Mouse (Mus musculus): Measurements from ENCODE around the gene 1700018B08Rik. TPM values are rescaled to one million over a fixed set of nuclear protein-coding genes. Genes with fewer than 3 reads are reported as not detected.
A peak's percentile ranks its signal among the peaks of the same experiment; 100 is the strongest.

The 1700018B08Rik gene
- polyA plus RNA-seq, 1 experiment: not detected

- DNase-seq (ENCODE audit: extremely low spot score in 1 of 2, low spot score in 1 of 2): no peak
These were observed 18.9 kb downstream of the 1700018B08Rik start for GRCm38 (mm10) chr8:121525111-121525818.

- DNase-seq (ENCODE audit: extremely low spot score in 1 of 2, low spot score in 1 of 2): peak; percentile 21 to 92
These were observed 30.7 kb downstream of the 1700018B08Rik start for GRCm38 (mm10) chr8:121513429-121513828.

DNA sequence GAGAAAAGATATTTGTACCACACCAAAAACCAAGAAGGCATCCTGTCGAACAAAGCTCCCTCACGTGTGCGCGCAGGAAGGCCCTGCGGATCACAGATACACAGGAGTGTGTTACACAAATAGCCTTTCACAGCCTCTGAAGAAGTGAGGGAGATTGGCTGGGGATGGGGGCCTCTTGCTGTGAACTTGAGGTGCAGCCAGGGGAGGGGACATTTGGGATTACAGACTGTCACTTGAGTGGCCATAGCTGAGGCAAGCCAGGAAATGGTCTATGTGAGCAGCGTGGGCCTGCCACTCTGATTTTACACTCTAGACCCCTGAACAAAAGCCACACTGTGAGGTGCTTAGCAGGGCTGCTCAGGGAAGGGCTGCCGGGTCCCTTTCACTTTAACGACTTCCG lies 32.4 kb downstream of the 1700018B08Rik start:
- no peak for DNase-seq (ENCODE audit: extremely low spot score in 1 of 2, low spot score in 1 of 2)

- no peak for DNase-seq (ENCODE audit: extremely low spot score in 1 of 2, low spot score in 1 of 2)
These were observed 46.5 kb downstream of the 1700018B08Rik start for GRCm38 (mm10) chr8:121497621-121498020.

- peak in 1 of 2 experiments; percentile 1 for DNase-seq (ENCODE audit: extremely low spot score in 1 of 2, low spot score in 1 of 2)
These were observed 52.5 kb downstream of the 1700018B08Rik start for GRCm38 (mm10) chr8:121491633-121492032.

DNA sequence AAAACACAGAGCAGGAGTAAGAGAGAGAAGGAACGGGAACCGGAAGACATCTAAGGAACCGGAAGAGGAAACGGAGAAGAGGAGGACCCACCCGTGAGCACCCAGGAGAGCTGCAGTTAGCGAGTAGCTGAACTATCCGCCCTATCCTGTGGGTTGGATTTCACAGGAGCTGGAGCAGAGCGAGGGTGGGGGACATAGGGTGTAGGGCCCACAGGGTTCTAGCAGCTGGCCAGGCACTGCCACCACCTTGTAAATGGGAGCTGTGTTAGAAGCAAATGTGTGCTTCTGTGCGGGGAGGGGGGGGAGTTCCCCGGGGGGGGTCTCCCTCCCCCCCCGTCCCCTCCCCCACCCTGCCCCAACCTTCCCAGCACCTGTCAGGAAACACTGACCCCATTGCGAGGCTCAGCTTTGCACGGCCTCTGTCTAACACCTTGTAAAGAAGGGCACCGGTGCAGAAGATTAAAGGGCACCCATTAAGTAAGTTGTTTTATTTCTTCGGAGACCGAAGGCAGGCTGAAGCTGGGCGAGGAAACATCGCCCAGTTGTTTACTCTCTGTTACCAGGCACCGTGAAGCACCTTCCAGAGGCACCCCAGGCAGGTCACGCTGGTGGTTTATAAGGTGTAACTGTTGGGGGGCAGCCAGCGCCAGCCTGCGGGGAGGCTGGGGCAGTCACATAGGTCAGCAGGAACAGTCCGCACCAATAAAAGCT lies 59.9 kb downstream of the 1700018B08Rik start:
- no peak for DNase-seq (ENCODE audit: extremely low spot score in 1 of 2, low spot score in 1 of 2)

Other genes with a start within 250 kb of the 1700018B08Rik start
- 70.9 and 77.2 TPM in 2 replicates for gene Fbxo31, start 34.5 kb upstream of the 1700018B08Rik start, polyA plus RNA-seq (2012; rRNA removed)
- gene Map1lc3b, start 46.0 kb upstream of the 1700018B08Rik start, polyA plus RNA-seq (2012; rRNA removed): 128 and 152 TPM in 2 replicates
- gene Zcchc14, start 108.6 kb upstream of the 1700018B08Rik start, polyA plus RNA-seq (2012; rRNA removed): 51.8 and 59.3 TPM in 2 replicates
- gene Jph3, start 185.3 kb upstream of the 1700018B08Rik start, polyA plus RNA-seq (2012; rRNA removed): 138 and 159 TPM in 2 replicates